Mouse (Mus musculus) gastrocnemius, postnatal 25 days (tissue): ENCODE data around the gene Hic2. TPM values are rescaled to one million over a fixed set of nuclear protein-coding genes. Genes with fewer than 3 reads are reported as not detected.

Source experiments
- DNase-seq: peaks from one replicate; pipeline ENCODE4 v3.0.0; 2022
- total RNA-seq, 2 experiments: library from RNA; stranded (reverse); gene quantifications; 1 replicate in 1 of 2; 2 replicates in 1 of 2; pipeline ENCODE4 v1.2.3; 2021

Hic2 gene
- total RNA-seq, 2 experiments from 2014 or later, result 0.83 to 0.97 TPM

GRCm38 (mm10) chr16:17234499-17234895 is 1.1 kb downstream of the Hic2 start:
- no peak for DNase-seq

DNA sequence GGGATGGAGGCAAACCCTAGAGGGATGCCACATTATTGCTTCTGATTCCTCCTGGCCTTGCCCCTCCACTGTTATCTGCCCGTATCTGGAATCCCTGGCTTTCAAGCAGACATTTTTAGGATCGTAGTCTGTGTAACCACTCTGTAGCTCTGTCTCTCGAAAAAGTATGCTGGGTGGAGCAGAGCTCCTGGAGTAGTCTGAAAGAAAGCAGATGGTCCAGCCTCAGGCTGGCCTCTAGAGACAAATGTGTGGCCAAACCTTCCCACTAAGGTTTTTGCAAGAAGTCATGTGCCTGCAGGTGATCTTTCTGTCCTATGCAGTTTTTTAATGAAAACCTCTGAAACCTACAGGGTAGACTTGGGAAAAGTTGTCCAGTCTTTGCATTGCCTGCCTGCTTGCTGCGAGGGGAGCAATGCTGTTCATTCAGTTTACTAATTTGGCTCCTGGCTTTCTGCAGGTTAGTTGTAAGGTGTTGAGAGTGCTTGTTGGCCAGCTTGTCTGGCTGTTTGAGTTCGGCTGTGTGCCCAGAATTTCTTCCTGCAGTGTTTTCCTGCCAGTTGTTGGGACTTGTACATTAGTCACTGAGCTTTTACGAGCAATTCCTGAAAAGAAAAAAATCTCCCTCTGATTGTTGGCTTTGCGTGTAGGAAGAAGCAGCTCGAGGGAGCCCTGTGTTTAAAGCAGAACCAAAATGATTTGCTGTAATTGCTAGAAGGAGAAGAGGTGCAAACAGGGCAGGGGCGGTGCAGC is 1.7 kb downstream of the Hic2 start:
- no peak for DNase-seq

DNA sequence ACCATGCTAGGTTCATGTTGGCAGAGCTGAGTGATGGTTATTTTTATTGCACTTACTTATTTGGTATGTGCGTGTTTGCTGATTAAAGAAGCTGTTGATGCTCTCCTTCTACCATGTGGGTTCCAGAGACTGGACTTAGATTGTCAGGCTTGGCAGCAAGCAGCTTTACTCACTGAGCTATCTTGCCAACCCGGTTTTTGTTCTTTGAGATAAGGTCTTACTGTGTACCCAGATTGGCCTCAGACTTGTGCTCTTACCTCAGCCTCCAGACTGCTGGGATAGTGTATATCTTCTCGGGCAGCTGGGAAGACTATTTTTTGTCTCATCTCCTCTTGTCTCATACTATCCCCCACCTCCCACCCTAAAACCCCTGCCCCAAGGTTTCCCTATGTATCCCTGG is 4.3 kb downstream of the Hic2 start:
- no peak for DNase-seq

DNA sequence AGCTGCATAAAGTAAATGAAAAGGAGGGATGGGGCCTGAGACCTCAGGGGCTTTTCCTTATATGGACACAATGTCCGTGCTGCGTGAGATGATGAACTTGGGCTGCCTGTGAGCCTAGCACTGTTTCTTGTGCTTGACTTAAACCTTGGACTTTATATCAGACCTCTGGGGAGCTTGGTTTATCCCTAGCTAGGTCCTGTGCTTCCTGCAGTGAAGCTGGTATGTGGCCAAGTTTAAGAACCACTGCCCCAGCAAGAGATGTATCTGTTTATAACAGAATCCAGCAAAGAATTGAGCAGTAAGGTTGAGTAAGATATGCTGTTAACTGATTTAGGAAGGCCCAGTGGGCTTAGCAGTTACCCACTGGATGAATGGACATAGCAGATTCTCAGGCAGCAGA is 6.0 kb downstream of the Hic2 start:
- no peak for DNase-seq

DNA sequence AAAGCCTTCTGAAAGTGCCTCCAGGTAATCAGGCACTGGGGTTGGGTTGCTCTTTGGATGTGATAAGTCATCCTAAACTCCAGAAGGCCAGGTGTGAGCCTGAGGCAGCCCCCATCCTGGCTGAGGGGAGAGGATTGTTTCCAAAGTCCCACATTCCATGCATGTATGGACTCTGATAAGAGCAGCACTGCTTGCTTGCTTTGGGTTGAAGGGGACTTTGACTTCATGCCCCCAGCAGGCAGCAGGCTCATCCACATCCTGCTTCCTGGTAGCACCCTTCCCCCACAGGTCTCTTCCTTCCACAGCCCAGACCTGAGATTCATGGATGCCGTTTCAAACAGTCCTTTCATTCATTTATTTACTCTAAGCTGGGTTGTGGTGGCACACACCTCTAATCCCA is 10.4 kb downstream of the Hic2 start:
- DNase-seq, result no peak

DNA sequence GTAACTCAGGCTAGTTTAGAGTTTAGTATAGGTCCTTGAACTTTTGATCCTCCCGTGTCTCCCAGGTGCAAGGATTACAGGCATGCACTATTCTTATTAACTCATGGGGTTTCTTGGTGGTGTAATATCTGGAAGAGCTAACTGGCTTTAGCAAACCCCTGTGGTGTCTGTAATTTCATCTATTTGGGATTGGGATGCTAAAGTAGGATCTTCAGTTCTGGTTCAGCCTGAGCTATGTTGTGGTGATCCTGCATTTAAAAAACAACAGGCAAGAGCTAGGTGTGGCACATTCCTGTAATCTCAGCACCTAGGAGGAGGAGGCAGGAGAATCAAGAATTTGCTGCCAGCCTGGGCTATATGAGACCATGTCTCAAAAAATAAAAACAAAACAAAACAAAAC is 11.6 kb downstream of the Hic2 start:
- no peak for DNase-seq

DNA sequence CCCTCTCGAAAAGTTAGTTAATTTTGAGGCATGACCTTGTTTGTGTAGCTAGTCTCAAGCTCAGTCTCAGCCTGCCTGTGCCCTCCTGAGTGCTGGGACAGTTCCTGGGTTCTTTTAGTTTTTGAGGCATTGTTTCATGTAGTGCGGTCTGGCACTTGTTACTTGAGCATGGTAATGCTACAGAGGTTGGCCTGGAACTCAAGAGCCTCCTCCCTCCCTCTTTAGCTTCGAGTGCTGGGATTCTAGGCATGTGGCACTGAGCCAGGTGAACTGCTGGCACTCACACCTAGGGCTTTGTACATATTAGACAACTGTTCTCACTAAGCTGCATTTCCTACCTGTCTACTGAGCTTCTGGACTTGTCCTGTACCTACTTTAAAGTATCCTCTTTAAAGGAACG is 14.4 kb downstream of the Hic2 start:
- DNase-seq, result no peak

DNA sequence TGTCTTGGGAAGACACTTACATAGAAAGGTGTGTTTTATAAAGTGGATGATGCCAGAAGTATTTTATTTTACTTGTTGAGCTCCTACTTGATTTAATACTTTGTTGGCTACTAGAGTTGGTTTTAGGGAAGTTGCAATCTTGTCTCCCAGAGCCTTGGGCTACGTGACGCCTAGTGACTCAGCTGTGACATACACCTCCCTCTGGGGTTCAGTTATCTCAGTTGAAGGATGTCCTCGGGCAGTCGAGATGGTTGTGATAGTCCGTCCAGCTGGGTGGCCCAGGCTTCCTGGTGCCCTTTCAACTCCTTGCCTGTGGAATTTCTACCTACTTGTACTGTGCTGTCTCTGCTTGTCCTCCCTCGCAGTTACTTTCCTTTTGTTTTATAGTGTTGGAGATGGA is 15.8 kb downstream of the Hic2 start:
- no peak for DNase-seq

DNA sequence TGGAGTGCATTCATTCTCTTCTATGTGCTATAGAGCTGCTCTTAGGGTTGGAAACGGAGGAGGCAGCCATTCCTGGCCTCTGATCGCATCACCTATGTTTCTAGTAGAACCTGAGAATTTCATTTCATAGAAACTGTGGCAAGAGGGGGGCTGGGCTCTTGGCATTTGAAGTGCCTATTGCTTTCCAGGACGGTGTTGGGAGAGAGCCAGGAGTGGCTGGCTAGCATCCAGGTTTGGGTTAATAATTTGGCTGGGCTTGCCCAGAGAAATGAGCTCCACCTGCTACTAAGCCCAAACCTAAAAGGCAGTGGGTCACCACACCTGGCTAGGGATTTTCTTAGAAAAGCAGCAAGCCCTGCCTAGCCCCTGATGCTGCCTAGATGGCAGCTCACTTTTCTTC is 18.2 kb downstream of the Hic2 start:
- no peak for DNase-seq

DNA sequence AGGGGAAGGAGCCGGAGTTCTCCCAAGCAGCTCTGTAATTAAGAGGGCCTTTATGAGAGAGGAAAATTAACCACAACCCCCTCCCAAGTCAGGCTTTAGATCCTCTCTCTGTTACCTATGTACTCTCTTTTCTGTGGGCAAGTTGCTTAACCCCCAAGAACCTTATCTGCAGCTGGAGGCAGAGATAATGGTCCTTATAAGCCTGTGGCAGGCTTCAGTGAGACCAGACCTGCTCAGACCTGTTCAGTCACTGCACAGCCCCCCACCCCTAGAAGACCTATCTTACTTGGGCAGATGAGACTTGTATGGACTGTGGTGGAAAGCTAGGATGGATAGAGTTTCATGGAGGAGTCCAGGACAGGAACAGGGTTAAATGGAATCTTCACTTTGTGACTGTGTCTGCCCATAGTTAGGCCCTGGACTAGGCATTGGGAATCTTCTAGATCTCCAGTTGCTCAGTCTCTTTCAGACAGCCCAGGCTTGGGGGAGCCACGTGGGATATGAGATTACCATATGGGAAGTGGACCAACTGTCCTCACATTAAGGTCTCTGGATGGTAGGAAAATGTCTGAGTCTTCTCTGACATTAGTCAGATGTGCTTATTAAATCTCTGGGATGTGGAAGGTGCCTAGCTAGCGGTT is 18.8 kb downstream of the Hic2 start:
- DNase-seq, result no peak

GRCm38 (mm10) chr16:17252841-17253240 is 19.5 kb downstream of the Hic2 start:
- no peak for DNase-seq

- no peak for DNase-seq
These were observed 20.7 kb downstream of the Hic2 start for GRCm38 (mm10) chr16:17254005-17254597.

DNA sequence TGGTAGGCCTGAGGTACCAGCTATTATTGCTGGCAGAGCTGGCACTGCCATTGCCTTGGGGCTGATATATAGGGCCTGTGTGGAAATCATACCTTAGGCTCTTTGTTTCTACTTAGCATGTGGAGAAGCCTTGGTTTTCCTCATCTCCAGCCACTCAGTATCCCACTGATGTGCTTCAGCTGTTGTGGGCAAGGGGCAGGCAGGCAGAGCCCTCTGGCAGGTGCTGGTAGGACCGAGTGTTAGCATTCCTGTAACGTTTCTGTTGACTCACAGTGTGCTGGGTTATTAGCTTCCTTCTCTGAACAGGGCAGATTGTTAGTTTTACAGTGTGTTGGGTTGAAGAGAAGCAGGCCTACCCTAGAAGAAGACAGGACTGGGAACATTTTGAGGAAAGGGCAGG is 21.9 kb downstream of the Hic2 start:
- DNase-seq, result no peak

- peak; percentile 92 for DNase-seq
These were observed 24.0 kb downstream of the Hic2 start for GRCm38 (mm10) chr16:17257359-17257821.

- no peak for DNase-seq
These were observed 25.5 kb downstream of the Hic2 start for GRCm38 (mm10) chr16:17258917-17259316.

DNA sequence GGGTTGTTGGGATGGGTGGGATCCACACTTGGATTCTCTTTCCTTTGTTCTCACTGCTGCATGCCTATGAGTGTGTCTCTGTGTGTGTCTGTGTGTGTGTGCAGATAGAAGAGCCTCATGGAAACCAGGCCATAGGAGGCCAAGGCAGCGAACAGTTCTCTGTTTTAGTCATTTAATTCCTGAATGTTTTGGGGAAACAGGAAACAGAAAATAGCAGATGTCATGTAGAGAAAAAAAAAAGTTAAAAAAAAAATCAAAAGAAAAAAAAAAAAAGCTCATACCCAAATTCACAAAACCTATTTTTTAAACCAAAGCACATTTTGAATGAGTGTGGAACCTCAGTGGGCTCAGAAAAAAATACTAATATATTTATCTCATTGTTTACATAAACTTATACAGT is 28.0 kb downstream of the Hic2 start:
- no peak for DNase-seq

- no peak for DNase-seq
These were observed 32.7 kb downstream of the Hic2 start for GRCm38 (mm10) chr16:17266113-17266512.

GRCm38 (mm10) chr16:17267937-17268336 is 34.6 kb downstream of the Hic2 start:
- no peak for DNase-seq

GRCm38 (mm10) chr16:17269872-17270271 is 36.5 kb downstream of the Hic2 start:
- DNase-seq, result no peak

GRCm38 (mm10) chr16:17271124-17271523 is 37.8 kb downstream of the Hic2 start:
- DNase-seq, result no peak

DNA sequence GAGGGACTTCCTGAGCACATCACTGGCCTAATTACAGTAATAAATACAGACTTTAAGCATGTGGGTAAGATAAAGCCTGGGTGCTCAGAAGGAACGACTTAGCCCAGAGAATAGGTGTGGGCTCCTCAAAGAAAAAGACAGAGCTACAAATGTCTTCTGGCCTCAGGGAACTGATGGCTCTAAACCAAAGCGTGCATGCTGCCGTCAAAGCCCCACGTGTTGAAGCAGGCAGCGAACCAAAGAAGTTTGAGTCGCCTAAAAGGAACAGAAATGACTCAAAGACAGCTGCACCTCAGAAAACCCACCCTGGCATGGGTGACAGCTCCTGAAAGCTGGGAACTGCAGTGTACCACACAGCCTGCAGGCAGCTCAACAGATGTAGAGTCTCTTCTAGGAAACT is 38.5 kb downstream of the Hic2 start:
- no peak for DNase-seq

DNA sequence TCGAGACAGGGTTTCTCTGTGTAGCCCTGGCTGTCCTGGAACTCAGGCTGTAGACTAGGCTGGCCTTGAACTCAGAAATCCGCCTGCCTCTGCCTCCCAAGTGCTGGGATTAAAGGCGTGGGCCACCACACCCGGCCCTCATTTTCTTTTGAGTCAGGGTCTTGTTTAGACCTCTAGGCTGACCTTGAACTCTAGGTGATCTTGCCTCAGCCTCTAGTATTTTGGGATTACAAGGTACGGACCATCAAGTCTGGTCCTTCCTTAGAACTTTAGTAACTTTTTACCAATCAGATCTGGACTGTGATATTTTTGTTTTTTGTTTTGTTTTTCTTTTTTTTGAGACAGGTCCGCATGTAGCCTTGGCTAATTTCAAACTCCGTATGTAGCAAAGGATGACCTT is 42.3 kb downstream of the Hic2 start, which contains the start of gene Tmem191c:
Gene Tmem191c (plus strand): TSS at position 357 of the 400 bp plus-strand sequence.
- no peak for DNase-seq
